Mouse (Mus musculus) lung, postnatal 36 days (tissue): ENCODE measurements around the gene Hs6st1.
"Not testable (repeated sequence)": the region's sequence is repeated elsewhere in the genome, so short reads cannot be mapped to it uniquely, and the experiment has no call there.

Source experiments
- DNase-seq: peaks from one replicate; pipeline ENCODE4 v3.0.0; 2022; ENCODE audit warnings: mixed read lengths

Gene Hs6st1

GRCm38 (mm10) chr1:36068076-36068475 is at the start of gene Hs6st1:
TSS of gene Hs6st1 (plus strand) at chr1:36068400.
- DNase-seq: peak; percentile 96

DNA sequence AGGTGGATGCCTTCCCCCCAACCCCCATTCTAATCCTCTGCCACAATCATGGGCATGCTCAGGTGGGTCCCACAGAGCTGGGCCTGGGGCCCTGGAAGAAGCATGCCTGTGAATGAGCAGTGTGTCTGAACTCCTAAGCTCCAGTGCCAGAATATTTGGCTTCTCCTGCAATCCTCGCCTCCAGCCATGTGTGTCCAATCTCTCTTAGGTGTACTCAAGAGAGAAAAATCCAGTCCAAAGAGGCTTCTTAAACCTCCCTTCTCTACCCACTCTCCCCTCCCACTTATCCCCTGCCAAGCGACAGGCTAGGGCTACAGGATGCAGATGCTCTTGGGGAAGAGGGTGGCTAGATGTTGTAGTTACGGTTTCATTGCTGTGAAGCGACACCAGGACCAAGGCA is 49.6 kb upstream of the Hs6st1 start:
- DNase-seq: no peak

DNA sequence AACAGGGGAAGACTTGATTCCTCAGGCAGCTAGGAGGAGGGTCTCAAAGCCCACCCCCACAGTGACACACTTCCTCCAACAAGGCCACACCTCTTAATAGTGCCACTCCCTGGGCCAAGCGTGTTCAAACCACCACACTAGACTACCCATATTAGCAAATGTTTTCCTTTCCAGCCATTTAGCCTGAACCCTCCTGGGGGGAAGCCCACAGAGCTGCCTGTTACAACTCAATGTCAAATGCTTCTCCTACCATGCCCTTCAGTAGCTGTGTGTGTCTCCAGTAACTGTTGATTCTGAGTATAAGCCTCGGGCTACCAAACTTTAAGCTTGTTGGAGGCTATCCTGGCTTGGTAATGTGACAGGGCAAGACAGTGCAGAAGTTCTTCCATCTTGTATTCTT is 49.0 kb upstream of the Hs6st1 start:
- no peak for DNase-seq

DNA sequence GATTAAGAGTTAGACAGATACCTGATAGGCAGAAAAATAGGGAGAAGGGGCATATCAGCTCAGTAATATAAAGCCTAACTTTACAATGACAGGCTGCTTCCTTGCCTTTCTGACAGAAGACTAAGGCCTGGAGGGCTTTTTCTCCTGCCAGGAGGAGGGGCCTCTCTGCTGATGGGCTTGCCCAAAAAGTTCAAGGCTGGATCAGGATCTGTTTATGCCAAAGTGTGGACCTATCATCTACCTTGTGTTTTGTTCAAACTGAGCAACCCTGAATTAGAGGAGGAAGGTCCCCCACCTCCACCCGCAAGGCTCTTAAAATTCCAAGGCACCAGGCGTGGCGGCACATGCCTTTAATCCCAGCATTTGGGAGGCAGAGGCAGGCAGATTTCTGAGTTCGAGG is 47.9 kb upstream of the Hs6st1 start:
- DNase-seq: no peak

- DNase-seq: peak; percentile 72
Observed at GRCm38 (mm10) chr1:36030421-36030821, 37.8 kb upstream of the Hs6st1 start.

DNA sequence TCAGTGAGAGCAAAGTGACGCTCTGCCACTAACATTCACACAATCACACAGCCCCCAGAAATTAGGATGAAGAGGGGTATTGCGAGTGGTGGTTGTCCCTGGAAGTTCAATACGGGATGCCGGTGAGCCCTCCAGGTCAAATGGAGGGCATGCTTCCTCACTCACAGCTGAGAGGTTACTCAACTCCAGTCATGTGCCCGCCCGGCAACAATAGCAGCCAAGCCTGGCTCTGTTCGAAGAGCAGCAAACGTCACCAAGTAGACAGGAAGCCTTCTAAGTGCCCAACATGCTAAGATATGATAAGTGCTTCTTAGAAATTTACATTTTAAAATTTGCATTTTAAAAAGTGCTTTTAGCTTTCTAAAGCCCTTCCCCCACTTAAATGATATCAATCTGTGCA is 29.4 kb upstream of the Hs6st1 start:
- peak; percentile 67 for DNase-seq

- no peak for DNase-seq
Observed at GRCm38 (mm10) chr1:36042072-36042471, 26.1 kb upstream of the Hs6st1 start.

GRCm38 (mm10) chr1:36043793-36044192 is 24.4 kb upstream of the Hs6st1 start:
- DNase-seq: not testable (repeated sequence)

GRCm38 (mm10) chr1:36044288-36044687 is 23.9 kb upstream of the Hs6st1 start:
- no peak for DNase-seq

- DNase-seq: peak; percentile 49
Observed at GRCm38 (mm10) chr1:36052672-36053071, 15.5 kb upstream of the Hs6st1 start.

- no peak for DNase-seq
Observed at GRCm38 (mm10) chr1:36053566-36053965, 14.6 kb upstream of the Hs6st1 start.

DNA sequence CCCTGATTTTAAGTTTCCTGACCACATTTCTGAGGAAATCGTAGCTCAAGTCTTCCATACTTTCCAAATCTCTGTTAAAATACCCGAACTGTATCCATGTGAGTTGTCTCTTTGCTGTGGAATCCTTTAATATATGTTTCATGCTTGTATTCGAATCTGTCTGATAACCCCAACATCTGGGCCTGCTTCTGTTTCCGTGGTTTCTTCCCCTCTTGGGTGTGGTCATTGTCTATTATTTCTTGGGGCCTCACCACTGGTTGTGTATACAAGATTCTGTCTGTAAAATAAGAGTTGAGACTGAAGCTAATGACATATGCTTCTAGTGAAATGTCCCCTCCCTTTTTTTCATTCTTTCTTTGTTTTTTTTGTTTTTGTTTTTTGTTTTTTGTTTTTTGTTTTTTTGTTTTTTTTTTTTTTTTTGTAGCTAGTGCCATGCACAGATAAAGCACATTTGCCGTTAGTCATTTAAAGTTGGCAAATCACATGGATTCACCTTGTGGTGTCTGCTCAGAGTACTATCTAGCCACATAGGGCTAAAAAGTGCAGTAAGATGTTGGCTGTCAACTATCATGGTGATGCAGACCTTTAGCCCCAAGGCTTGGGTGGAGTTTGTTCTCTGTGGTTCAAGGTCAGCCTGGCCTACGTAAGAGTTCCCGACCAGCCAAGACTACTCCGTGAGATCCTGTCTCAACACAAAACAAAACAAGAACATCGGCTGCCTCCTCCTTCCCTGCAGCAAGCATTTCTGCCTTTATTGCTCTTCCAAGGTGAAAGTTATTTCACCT is 13.8 kb upstream of the Hs6st1 start:
- no peak for DNase-seq

DNA sequence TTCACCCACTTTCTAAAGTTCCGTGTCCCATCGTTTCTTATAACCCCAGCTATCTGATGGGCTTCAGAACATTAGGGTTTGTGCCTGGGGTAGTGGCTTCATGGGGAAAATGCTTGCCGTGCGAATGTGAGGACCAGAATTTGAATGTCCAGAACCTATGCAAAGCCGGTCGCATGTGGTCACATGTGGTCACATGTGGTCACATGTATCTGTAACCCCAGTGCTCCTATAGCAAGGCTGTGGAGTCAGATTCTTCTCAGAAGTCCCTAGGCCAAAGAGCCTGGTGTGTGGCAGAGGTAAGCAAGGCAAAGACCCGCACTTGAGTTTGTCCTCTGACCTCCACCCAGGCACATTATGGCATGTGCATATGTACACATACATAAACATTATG is 13.2 kb upstream of the Hs6st1 start:
- DNase-seq: no peak

- no peak for DNase-seq
Observed at GRCm38 (mm10) chr1:36059351-36059750, 8.8 kb upstream of the Hs6st1 start.

GRCm38 (mm10) chr1:36059959-36060953 is 7.9 kb upstream of the Hs6st1 start:
- peak; percentile 54 for DNase-seq

GRCm38 (mm10) chr1:36061211-36061915 is 6.8 kb upstream of the Hs6st1 start:
- no peak for DNase-seq

DNA sequence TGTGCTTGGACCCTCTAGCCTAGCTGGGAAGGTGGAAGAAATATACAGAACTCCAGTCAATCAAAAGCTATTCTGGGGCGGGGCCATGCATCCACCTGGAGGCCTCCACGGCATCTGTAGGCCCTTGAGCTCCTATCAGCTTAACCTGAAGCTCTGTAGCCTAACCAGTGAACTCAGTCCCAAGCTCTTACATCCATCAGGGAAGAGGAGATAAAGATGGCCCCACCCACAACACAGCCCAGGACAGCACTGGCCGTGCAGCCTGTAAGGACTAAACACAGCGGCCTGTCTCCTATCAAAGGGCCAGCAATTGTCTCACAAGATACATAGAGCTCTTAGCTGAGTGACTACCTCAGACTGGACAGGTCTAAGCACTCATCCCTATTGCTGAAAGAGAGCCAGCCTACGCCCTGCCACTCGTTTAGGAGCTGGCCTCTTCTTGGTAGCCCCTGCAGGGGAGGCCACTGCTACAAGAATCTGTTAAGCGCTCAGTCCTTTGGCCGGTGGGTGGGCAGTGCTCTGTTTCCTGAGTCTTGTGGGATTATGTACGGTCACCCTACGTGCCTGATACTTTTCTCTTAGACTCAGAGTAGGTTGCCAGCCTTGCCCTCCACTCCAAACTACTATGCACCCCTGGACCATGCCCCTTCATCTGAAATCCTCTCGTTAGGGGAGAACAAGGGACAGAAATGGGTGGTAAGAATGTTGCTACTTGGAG is 6.0 kb upstream of the Hs6st1 start:
- no peak for DNase-seq

GRCm38 (mm10) chr1:36062826-36063640 is 5.2 kb upstream of the Hs6st1 start:
- DNase-seq: no peak

DNA sequence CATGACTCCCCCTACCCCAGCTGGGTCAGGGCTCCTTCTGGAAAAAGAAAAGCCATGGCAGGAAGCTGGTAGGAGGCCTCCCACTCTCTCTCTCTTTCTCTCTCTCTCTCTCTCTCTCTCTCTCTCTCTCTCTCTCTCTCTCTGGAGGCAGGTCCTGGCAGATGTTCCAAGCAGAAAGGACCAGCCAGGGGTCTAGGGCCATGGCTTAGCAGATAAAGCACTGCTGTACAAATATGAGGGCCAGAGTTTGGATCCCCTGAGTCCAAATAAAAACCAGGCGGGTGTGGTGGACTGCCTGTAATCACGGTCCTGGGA is 4.6 kb upstream of the Hs6st1 start:
- no peak for DNase-seq

- no peak for DNase-seq
Observed at GRCm38 (mm10) chr1:36064223-36064622, 4.0 kb upstream of the Hs6st1 start.

- DNase-seq: peak; percentile 96
Observed at GRCm38 (mm10) chr1:36064861-36065760, 3.1 kb upstream of the Hs6st1 start.
